Mouse (Mus musculus): ENCODE data around the gene E030030I06Rik.
"Not testable (repeated sequence)": the region's sequence is repeated elsewhere in the genome, so short reads cannot be mapped to it uniquely, and the experiment has no call there.

DNA sequence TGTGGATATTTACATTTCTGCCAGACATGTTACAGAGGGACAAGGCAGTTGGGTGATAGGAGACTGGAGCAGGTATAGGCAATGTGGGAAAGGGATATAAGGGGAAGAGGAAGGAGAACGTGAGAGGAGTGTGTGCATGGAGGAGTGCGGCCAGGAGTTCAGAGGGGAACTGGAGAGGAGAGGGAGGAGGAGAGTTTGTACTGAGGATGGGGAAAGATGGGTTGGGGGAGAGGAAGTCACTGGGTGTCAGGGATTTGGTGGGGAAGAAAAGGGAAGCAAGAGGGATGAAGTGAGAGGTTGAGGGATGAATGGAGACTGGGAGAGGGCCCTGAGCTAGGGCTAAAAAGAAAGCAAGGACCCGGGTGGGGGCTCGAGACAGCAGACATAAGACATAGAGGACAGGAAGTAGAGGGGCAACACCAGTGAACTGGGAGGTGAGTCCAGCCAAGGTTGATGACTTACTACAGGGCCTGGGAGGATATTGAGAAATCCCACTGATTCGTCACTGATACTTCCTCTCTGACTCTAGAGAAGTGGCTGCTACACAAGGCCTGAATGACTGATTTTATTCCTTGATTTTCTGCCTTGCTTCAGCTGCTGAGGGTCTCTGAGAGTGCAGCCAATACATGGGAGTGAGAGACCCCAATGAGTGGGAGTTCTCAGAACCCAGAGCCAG lies 16.4 kb upstream of the E030030I06Rik start:
- TF ChIP-seq POLR2A (IDR thresholded peaks at IDR 0.05; ENCODE audit: low read depth, low read length); CTCF (IDR thresholded peaks at IDR 0.05; ENCODE audit: extremely low read depth, insufficient read depth, insufficient read length, insufficient replicate concordance): not testable (repeated sequence)

Measured in spleen, adult 2 months (tissue).